Mouse (Mus musculus): ENCODE measurements around the gene Galntl6. TPM values are rescaled to one million over a fixed set of nuclear protein-coding genes. Genes with fewer than 3 reads are reported as not detected.
"Not testable (repeated sequence)": the region's sequence is repeated elsewhere in the genome, so short reads cannot be mapped to it uniquely, and the experiment has no call there.

Galntl6 gene
- polyA plus RNA-seq, 1 experiment = not detected

DNA sequence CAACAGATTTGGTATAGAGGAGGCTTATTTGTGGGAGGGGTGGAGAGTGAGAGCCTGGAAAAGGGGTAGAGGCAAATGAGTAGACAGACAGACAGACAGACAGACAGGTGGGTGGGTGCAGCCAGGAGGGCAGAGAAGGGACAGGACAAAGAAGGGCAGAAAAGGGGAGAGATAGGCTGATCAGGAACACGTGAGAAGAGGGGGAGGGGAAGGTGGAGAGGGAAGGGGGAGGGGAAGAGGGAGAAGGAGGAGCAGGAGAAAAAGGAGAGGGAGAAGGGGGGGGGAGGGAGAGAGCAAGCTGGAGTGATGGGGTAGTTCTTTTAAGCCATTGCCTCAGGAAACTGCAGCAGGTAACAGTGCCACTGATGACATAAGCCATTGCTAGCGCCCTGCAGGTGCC lies 1144.9 kb downstream of the Galntl6 start:
- TF ChIP-seq MYOD1 (IDR thresholded peaks at IDR 0.05; ENCODE audit: control insufficient read depth in 1 of 3, insufficient read length in 2 of 3, low read depth in 2 of 3) = no peak
- no peak for TF ChIP-seq REST (IDR thresholded peaks at IDR 0.05; ENCODE audit: insufficient read depth, insufficient read length)
- no peak for TF ChIP-seq MYOG (IDR thresholded peaks at IDR 0.05; ENCODE audit: control insufficient read depth in 1 of 3, insufficient read depth in 1 of 3, insufficient read length in 2 of 3, low read depth in 2 of 3)
- no peak for TF ChIP-seq TCF12 (IDR thresholded peaks at IDR 0.05; ENCODE audit: insufficient read depth, poor library complexity, severe bottlenecking)
- TF ChIP-seq POLR2AphosphoS2 (IDR thresholded peaks at IDR 0.05; ENCODE audit: insufficient read length, low read depth) = no peak
- TF ChIP-seq USF1 (IDR thresholded peaks at IDR 0.05; ENCODE audit: low read depth) = no peak
- no peak for TF ChIP-seq POLR2A (IDR thresholded peaks at IDR 0.05; ENCODE audit: insufficient read length, low read depth)
- no peak for TF ChIP-seq TCF3 (IDR thresholded peaks at IDR 0.05; ENCODE audit: insufficient read length, low read depth)
- TF ChIP-seq MAX (IDR thresholded peaks at IDR 0.05; ENCODE audit: low read depth) = no peak
- Histone ChIP-seq H3K79me2 (ENCODE audit: control insufficient read depth, insufficient read depth) (no peaks in the 10 kb centered on the region), H3K27me3 (ENCODE audit: control insufficient read depth, insufficient read depth, insufficient read length) (no peaks in the 10 kb centered on the region), H3ac (ENCODE audit: control insufficient read depth, insufficient read length) (no peak overlapping the region), H3K36me3 (ENCODE audit: control insufficient read depth, insufficient read depth) (no peaks in the 10 kb centered on the region), H3K4me3 (no peak overlapping the region), H3K4me2 (ENCODE audit: low read depth) (peak overlapping the region; percentile 52)

DNA sequence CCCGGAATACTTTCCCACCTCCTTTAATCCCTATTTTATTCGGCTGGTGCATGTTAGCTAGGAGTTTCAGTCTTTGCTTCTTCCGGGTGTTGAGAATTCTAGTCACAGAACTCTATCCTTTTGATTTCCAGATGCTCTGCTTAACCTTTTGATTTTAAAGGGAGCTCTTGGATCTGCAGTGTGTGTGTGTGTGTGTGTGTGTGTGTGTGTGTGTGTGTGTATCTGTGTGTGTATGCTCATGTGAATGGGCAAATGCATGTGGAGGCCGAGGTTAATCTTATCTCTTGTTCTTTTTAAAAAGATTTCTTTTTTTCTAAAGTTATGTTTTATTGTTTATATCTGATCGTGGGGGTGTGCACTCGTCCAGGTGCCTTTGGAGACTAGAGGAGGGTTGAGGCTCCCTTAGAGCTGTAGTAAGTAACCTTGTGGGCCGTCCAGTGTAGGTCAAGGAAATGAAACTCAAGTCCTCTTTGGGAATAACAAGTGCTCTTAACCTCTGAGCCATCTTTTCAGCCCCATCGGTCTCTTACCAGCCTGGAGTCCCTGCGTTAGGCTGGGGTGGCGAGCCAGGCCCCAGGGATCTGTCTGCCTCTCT lies 1145.9 kb downstream of the Galntl6 start:
- Histone ChIP-seq H3K27me3 (ENCODE audit: control insufficient read depth, insufficient read depth, insufficient read length) (no peaks in the 10 kb centered on the region), H3K4me2 (ENCODE audit: low read depth) (peak overlapping the region; percentile 45), H3K36me3 (ENCODE audit: control insufficient read depth, insufficient read depth) (no peaks in the 10 kb centered on the region), H3ac (ENCODE audit: control insufficient read depth, insufficient read length) (no peak overlapping the region), H3K79me2 (ENCODE audit: control insufficient read depth, insufficient read depth) (no peaks in the 10 kb centered on the region), H3K4me3 (no peak overlapping the region)
- TF ChIP-seq USF1 (IDR thresholded peaks at IDR 0.05; ENCODE audit: low read depth) (no peak), E2F4 (IDR thresholded peaks at IDR 0.05; ENCODE audit: insufficient read depth) (no peak), SRF (IDR thresholded peaks at IDR 0.05; ENCODE audit: control insufficient read depth, insufficient read length, low read depth) (no peak), MYOG (IDR thresholded peaks at IDR 0.05; ENCODE audit: control insufficient read depth in 1 of 3, insufficient read depth in 1 of 3, insufficient read length in 2 of 3, low read depth in 2 of 3) (no peak), POLR2A (IDR thresholded peaks at IDR 0.05; ENCODE audit: insufficient read length, low read depth) (no peak), POLR2AphosphoS2 (IDR thresholded peaks at IDR 0.05; ENCODE audit: insufficient read length, low read depth) (no peak), TCF12 (IDR thresholded peaks at IDR 0.05; ENCODE audit: insufficient read depth, poor library complexity, severe bottlenecking) (no peak), MYOD1 (IDR thresholded peaks at IDR 0.05; ENCODE audit: control insufficient read depth in 1 of 3, insufficient read length in 2 of 3, low read depth in 2 of 3) (no peak), MAX (IDR thresholded peaks at IDR 0.05; ENCODE audit: low read depth) (no peak), REST (IDR thresholded peaks at IDR 0.05; ENCODE audit: insufficient read depth, insufficient read length) (no peak), TCF3 (IDR thresholded peaks at IDR 0.05; ENCODE audit: insufficient read length, low read depth) (no peak), CEBPB (IDR thresholded peaks at IDR 0.05; ENCODE audit: insufficient read depth, poor library complexity, severe bottlenecking) (no peak)

DNA sequence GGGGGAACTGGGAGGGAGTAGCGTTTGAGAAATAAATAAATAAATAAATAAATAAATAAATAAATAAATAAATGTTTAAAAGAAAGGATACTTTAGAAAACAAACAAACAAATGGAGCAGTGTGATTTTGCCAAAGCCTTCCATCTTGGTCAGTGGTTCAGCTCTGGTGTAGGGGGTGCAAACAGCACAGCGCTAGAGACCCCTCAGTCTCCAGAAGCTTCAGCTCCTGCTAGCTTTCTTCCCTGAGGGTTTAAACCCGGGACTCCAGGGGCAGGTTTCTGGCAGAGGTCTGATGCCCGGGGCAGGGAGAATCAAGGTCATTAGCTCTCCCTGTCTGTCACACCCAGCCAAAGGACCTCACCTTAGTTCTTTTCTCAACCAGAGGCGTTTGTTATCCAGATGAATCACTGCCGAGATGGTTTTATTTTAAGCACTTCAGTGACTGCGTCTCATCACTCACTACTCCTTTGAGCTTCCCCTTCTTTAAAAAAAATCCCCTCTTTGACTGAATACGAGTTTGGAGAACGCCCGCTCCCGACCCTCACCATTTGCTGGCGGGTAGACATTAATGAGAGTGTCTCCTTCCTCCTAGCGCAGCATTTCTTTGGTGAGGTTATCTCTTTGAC lies 1146.6 kb downstream of the Galntl6 start:
- Histone ChIP-seq H3K4me2 (ENCODE audit: low read depth) (peak overlapping the region; percentile 45), H3ac (ENCODE audit: control insufficient read depth, insufficient read length) (no peak overlapping the region), H3K79me2 (ENCODE audit: control insufficient read depth, insufficient read depth) (no peaks in the 10 kb centered on the region), H3K36me3 (ENCODE audit: control insufficient read depth, insufficient read depth) (no peaks in the 10 kb centered on the region), H3K27me3 (ENCODE audit: control insufficient read depth, insufficient read depth, insufficient read length) (no peaks in the 10 kb centered on the region), H3K4me3 (no peak overlapping the region)
- TF ChIP-seq USF1 (IDR thresholded peaks at IDR 0.05; ENCODE audit: low read depth) = no peak
- TF ChIP-seq REST (IDR thresholded peaks at IDR 0.05; ENCODE audit: insufficient read depth, insufficient read length) = no peak
- no peak for TF ChIP-seq E2F4 (IDR thresholded peaks at IDR 0.05; ENCODE audit: insufficient read depth)
- no peak for TF ChIP-seq MYOG (IDR thresholded peaks at IDR 0.05; ENCODE audit: control insufficient read depth in 1 of 3, insufficient read depth in 1 of 3, insufficient read length in 2 of 3, low read depth in 2 of 3)

DNA sequence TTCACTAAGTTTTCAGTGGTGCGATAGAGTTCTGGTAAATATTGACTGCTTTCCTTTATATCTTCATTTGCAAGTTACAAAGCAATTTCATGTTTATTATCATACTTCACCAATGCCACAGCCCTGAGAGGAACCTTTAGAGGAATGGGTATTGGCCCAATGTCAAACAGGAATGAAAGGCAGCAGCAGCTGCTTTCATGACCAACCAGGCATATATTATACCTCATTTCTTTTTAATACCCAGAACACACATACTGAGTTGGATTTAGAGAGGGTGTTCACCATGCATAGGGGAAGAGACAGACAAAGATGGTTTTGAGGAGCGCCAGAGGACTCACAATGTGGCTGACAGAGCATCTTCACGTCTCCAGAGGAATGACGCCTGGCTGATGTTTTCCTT lies 1147.2 kb downstream of the Galntl6 start:
- Histone ChIP-seq H3K4me3 (no peak overlapping the region), H3K27me3 (ENCODE audit: control insufficient read depth, insufficient read depth, insufficient read length) (no peaks in the 10 kb centered on the region), H3K4me2 (ENCODE audit: low read depth) (peak overlapping the region; percentile 36), H3ac (ENCODE audit: control insufficient read depth, insufficient read length) (no peak overlapping the region), H3K79me2 (ENCODE audit: control insufficient read depth, insufficient read depth) (no peaks in the 10 kb centered on the region), H3K36me3 (ENCODE audit: control insufficient read depth, insufficient read depth) (no peaks in the 10 kb centered on the region)
- TF ChIP-seq MYOD1 (IDR thresholded peaks at IDR 0.05; ENCODE audit: control insufficient read depth in 1 of 3, insufficient read length in 2 of 3, low read depth in 2 of 3) (peak; percentile 51 to 91 (median 89)), E2F4 (IDR thresholded peaks at IDR 0.05; ENCODE audit: insufficient read depth) (no peak), POLR2A (IDR thresholded peaks at IDR 0.05; ENCODE audit: insufficient read length, low read depth) (no peak), TCF12 (IDR thresholded peaks at IDR 0.05; ENCODE audit: insufficient read depth, poor library complexity, severe bottlenecking) (peak; percentile 34), MYOG (IDR thresholded peaks at IDR 0.05; ENCODE audit: control insufficient read depth in 1 of 3, insufficient read depth in 1 of 3, insufficient read length in 2 of 3, low read depth in 2 of 3) (no peak), CEBPB (IDR thresholded peaks at IDR 0.05; ENCODE audit: insufficient read depth, poor library complexity, severe bottlenecking) (no peak)

DNA sequence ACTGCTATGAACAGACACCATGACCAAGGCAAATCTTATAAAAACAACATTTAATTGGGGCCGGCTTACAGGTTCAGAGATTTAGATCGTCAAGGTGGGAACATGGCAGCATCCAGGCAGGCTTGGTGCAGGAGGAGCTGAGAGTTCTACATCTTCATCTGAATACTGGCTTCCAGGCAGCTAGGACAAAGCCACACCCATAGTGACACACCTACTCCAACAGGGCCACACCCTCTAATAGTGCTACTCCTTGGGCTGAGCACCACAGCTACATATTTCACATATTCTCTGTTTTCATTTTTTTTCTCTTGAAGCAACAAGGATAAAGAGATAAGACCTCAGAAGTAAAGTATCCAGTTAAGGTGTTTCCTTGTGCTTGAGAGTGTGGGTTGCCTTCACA lies 1149.8 kb downstream of the Galntl6 start:
- not testable (repeated sequence) for H3K27me3 ChIP-seq (ENCODE audit: control insufficient read depth, insufficient read depth, insufficient read length); H3K36me3 ChIP-seq (ENCODE audit: control insufficient read depth, insufficient read depth); H3ac ChIP-seq (ENCODE audit: control insufficient read depth, insufficient read length); H3K4me3 ChIP-seq; H3K79me2 ChIP-seq (ENCODE audit: control insufficient read depth, insufficient read depth); H3K4me2 ChIP-seq (ENCODE audit: low read depth)

All from myocyte (in vitro differentiated cells).